15 mouse cellular contexts compared by ENCODE assay signal in the genomic region with DNA sequence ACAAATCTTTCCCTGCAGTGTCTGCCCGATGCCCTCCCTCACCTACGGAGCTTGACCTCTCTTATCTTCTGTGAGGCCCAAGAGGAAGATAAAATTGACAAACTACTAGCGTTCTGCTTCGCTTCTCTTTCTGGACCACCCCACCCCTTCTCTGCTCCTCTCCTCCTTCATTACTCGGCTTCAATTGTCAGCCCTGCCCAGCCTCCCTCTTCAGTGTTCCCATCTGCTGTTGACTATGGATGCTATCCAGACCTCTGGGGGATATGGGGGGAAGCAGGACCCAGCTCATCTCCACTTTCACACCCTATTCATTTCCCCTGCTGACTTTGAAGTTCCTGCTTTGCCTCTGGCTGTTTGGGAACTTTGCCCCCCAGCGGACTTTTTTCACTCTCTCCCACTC.
DNase-seq lines count a peak whose midpoint lies in the region; ATAC-seq lines count a peak whose summit lies in the region.
"Had no signal": no experiment of that assay in that cellular context is flagged by ENCODE, and none has a peak within 500 bp of the region (broad histone marks: within the 10 kb centered on the region; RNA-seq: fewer than 3 reads in every experiment).

No protein-coding gene starts in this region.

- no peaks in the 10 kb centered on the region for H3K9me3 ChIP-seq in heart, embryonic 13.5 days
- H3K9me3 ChIP-seq in neural tube, embryonic 15.5 days (replicated peaks): no peaks in the 10 kb centered on the region
- H3K9me3 ChIP-seq: embryonic facial prominence, embryonic 15.5 days; G1E; hindbrain, embryonic 13.5 days; midbrain, embryonic 10.5 days had no signal

- H3K4me2 ChIP-seq in heart, embryonic 13.5 days: peak overlapping the region; percentile 24; the same call in 1 of the 2 replicates
- H3K4me2 ChIP-seq in neural tube, embryonic 15.5 days: no peak overlapping the region
- H3K4me2 ChIP-seq: embryonic facial prominence, embryonic 15.5 days; hindbrain, embryonic 13.5 days had no signal

- no peak overlapping the region for H3K9ac ChIP-seq in heart, embryonic 13.5 days
- no peak overlapping the region for H3K9ac ChIP-seq in neural tube, embryonic 15.5 days (replicated peaks)
- H3K9ac ChIP-seq: embryonic facial prominence, embryonic 15.5 days; hindbrain, embryonic 13.5 days had no signal

- ATAC-seq in heart, embryonic 13.5 days (ENCODE audit: extremely low read depth, insufficient number of reproducible peaks, low FRiP score, low TSS enrichment): no peak
- ATAC-seq in neural tube, embryonic 15.5 days (ENCODE audit: low FRiP score): no peak

- no peak overlapping the region for H3K27ac ChIP-seq in heart, embryonic 13.5 days (replicated peaks)
- no peak overlapping the region for H3K27ac ChIP-seq in neural tube, embryonic 15.5 days (replicated peaks)
- H3K27ac ChIP-seq: embryonic facial prominence, embryonic 15.5 days; hindbrain, embryonic 13.5 days; midbrain, embryonic 10.5 days had no signal

- peaks cover 5% of the 10 kb centered on the region for H3K4me1 ChIP-seq in heart, embryonic 13.5 days
- H3K4me1 ChIP-seq in neural tube, embryonic 15.5 days: peaks cover 15% of the 10 kb centered on the region; the same call in 1 of the 2 replicates
- H3K4me1 ChIP-seq: embryonic facial prominence, embryonic 15.5 days had no signal

- no peak for DNase-seq in heart, adult 18-20 months
- DNase-seq in kidney, postnatal 14 days: peak; percentile 20
- no peak for DNase-seq in kidney, postnatal 25 days
- peak; percentile 21 for DNase-seq in neural tube, embryonic 10.5 days (ENCODE audit: extremely low spot score, low spot score)
- no peak for DNase-seq in right cerebral cortex, postnatal 36 days (ENCODE audit: low spot score in 2 of 2)
- DNase-seq: cerebellum, adult 11 months; lung, adult 18-20 months; retina, postnatal 1 day; thymus, adult 18-20 months had no signal

- no peak overlapping the region for H3K4me3 ChIP-seq in heart, embryonic 13.5 days
- H3K4me3 ChIP-seq in neural tube, embryonic 15.5 days (replicated peaks): no peak overlapping the region
- H3K4me3 ChIP-seq: embryonic facial prominence, embryonic 15.5 days; hindbrain, embryonic 13.5 days; midbrain, embryonic 10.5 days had no signal

- no peaks in the 10 kb centered on the region for H3K27me3 ChIP-seq in heart, embryonic 13.5 days (replicated peaks)
- H3K27me3 ChIP-seq in neural tube, embryonic 15.5 days (replicated peaks): no peaks in the 10 kb centered on the region
- H3K27me3 ChIP-seq: embryonic facial prominence, embryonic 15.5 days; hindbrain, embryonic 13.5 days had no signal

- WGBS in heart, embryonic 13.5 days: 2% methylated on average over 6 of the region's 6 CpGs
- WGBS in neural tube, embryonic 15.5 days: 35% methylated on average over 6 of the region's 6 CpGs

- H3K36me3 ChIP-seq in heart, embryonic 13.5 days: no peaks in the 10 kb centered on the region
- H3K36me3 ChIP-seq in neural tube, embryonic 15.5 days: no peaks in the 10 kb centered on the region
- H3K36me3 ChIP-seq: embryonic facial prominence, embryonic 15.5 days; G1E; hindbrain, embryonic 13.5 days; midbrain, embryonic 10.5 days had no signal

Comparison
In these comparisons a context has a peak if more than half of its experiments do, and no peak if none do; other contexts are left out.
1. DNase-seq: peak in kidney, postnatal 14 days (single experiment) and neural tube, embryonic 10.5 days (single experiment); none in heart, adult 18-20 months (0 of 2), kidney, postnatal 25 days (0 of 2) and right cerebral cortex, postnatal 36 days (0 of 2).